Mouse (Mus musculus) heart, embryonic 11.5 days (tissue): ENCODE measurements around the gene Ywhag. TPM values are rescaled to one million over a fixed set of nuclear protein-coding genes. Genes with fewer than 3 reads are reported as not detected.

Experiments
- ATAC-seq: fragments of 200-750 bp; cut with Nextera tagmentation; replicated peaks from 2 replicates; pipeline ENCODE4 v1.8.0; 2017; ENCODE audit warnings: moderate library complexity; ENCODE audit not compliant: insufficient number of reproducible peaks, low FRiP score, low TSS enrichment
- H3K27ac ChIP-seq: fragments of 300-500 bp; sonication (generic); 2 replicates; pipeline ENCODE4 v1.5.1; 2014; ENCODE audit warnings: mild to moderate bottlenecking, low read depth, low read length
- H3K27me3 ChIP-seq: fragments of 300-500 bp; sonication (generic); 2 replicates; pipeline ENCODE4 v1.6.1; 2014; ENCODE audit warnings: mild to moderate bottlenecking, low read length, mixed read lengths; ENCODE audit not compliant: control insufficient read depth, insufficient read depth
- H3K36me3 ChIP-seq: fragments of 300-500 bp; sonication (generic); 2 replicates; pipeline ENCODE4 v1.6.1; 2014; ENCODE audit warnings: mild to moderate bottlenecking, low read length, moderate library complexity, mixed read lengths; ENCODE audit not compliant: control insufficient read depth, insufficient read depth
- H3K4me1 ChIP-seq: fragments of 300-500 bp; sonication (generic); 2 replicates; pipeline ENCODE4 v1.6.1; 2014; ENCODE audit warnings: low read length; ENCODE audit not compliant: control insufficient read depth, insufficient read depth
- H3K4me2 ChIP-seq: fragments of 300-500 bp; sonication (generic); 2 replicates; pipeline ENCODE4 v1.6.1; 2014; ENCODE audit warnings: mild to moderate bottlenecking, moderate library complexity
- H3K4me3 ChIP-seq: fragments of 300-500 bp; sonication (generic); 2 replicates; pipeline ENCODE4 v1.5.1; 2014; ENCODE audit warnings: low read depth, low read length
- H3K9ac ChIP-seq: fragments of 300-500 bp; sonication (generic); 2 replicates; pipeline ENCODE4 v1.6.1; 2014; ENCODE audit warnings: mild to moderate bottlenecking, low read depth, low read length, moderate library complexity
- H3K9me3 ChIP-seq: fragments of 300-500 bp; sonication (generic); replicated peaks from 2 replicates; pipeline ENCODE4 v1.6.1; 2016; ENCODE audit warnings: low read length; ENCODE audit not compliant: control insufficient read depth
- whole genome bisulfite sequencing: fragments of 180-500 bp; shearing (Covaris S2); extraction: QIAGEN DNeasy Blood & Tissue Kit; methylation state at CpG from one replicate; pipeline ENCODE4 v1.1.7; 2014; ENCODE audit not compliant: insufficient replicate concordance; 5-methylcytosine and 5-hydroxymethylcytosine counted together
- polyA plus RNA-seq: library from polyadenylated mRNA; unstranded; fragments of >200 nt; fragmentation: Nextera tagmentation; extraction: Ambion mirVana; gene quantifications from 2 replicates; pipeline ENCODE4 v1.2.1, GENCODE M21; 2014

The Ywhag gene
- polyA plus RNA-seq, 1 experiment from 2014 or later: 103 TPM

- Histone ChIP-seq H3K9me3 (no peaks in the 10 kb centered on the region), H3K9ac (0 out of 2 replicates have a peak overlapping the region, but pooled peaks have one; percentile 17), H3K4me1 (peaks cover 25% of the 10 kb centered on the region), H3K4me2 (peak overlapping the region; percentile 36), H3K36me3 (peaks cover 35% of the 10 kb centered on the region), H3K27me3 (no peaks in the 10 kb centered on the region), H3K27ac (peak overlapping the region; percentile 91), H3K4me3 (no peak overlapping the region)
- no peak for ATAC-seq
- WGBS: 45% methylated on average over 6 of the region's 6 CpGs
Observed at GRCm38 (mm10) chr5:135914156-135914555, 20.3 kb downstream of the Ywhag start.

- H3K27me3 ChIP-seq: no peaks in the 10 kb centered on the region
- H3K4me2 ChIP-seq: no peak overlapping the region
- no peak overlapping the region for H3K4me3 ChIP-seq
- WGBS: 70% methylated on average over 5 of the region's 5 CpGs
- peaks cover 30% of the 10 kb centered on the region for H3K36me3 ChIP-seq
- no peak for ATAC-seq
- peak overlapping the region; percentile 91 for H3K27ac ChIP-seq
- no peak overlapping the region for H3K9ac ChIP-seq
- H3K4me1 ChIP-seq: peaks cover 25% of the 10 kb centered on the region
- no peaks in the 10 kb centered on the region for H3K9me3 ChIP-seq
Observed at GRCm38 (mm10) chr5:135913201-135913600, 21.2 kb downstream of the Ywhag start.

- Histone ChIP-seq H3K4me1 (peaks cover 25% of the 10 kb centered on the region), H3K4me2 (no peak overlapping the region), H3K9me3 (no peaks in the 10 kb centered on the region), H3K9ac (no peak overlapping the region), H3K4me3 (no peak overlapping the region), H3K36me3 (peaks cover 29% of the 10 kb centered on the region), H3K27ac (no peak overlapping the region), H3K27me3 (no peaks in the 10 kb centered on the region)
- ATAC-seq: no peak
- 81% methylated on average over 11 of the region's 11 CpGs for WGBS
Observed at GRCm38 (mm10) chr5:135911633-135912220, 22.7 kb downstream of the Ywhag start.

- H3K4me1 ChIP-seq: peaks cover 23% of the 10 kb centered on the region
- 93% methylated on average over 25 of the region's 25 CpGs for WGBS
- no peak overlapping the region for H3K27ac ChIP-seq
- no peaks in the 10 kb centered on the region for H3K27me3 ChIP-seq
- no peaks in the 10 kb centered on the region for H3K9me3 ChIP-seq
- H3K9ac ChIP-seq: no peak overlapping the region
- no peak overlapping the region for H3K4me3 ChIP-seq
- no peak for ATAC-seq
- peaks cover 26% of the 10 kb centered on the region for H3K36me3 ChIP-seq
- no peak overlapping the region for H3K4me2 ChIP-seq
Observed at GRCm38 (mm10) chr5:135910813-135911212, 23.6 kb downstream of the Ywhag start.

GRCm38 (mm10) chr5:135909646-135910045 is 24.8 kb downstream of the Ywhag start:
- Histone ChIP-seq H3K9me3 (no peaks in the 10 kb centered on the region), H3K27me3 (no peaks in the 10 kb centered on the region), H3K9ac (no peak overlapping the region), H3K36me3 (peaks cover 26% of the 10 kb centered on the region), H3K4me2 (no peak overlapping the region), H3K4me3 (no peak overlapping the region), H3K4me1 (peaks cover 20% of the 10 kb centered on the region), H3K27ac (no peak overlapping the region)
- 87% methylated on average over 10 of the region's 10 CpGs for WGBS
- no peak for ATAC-seq

GRCm38 (mm10) chr5:135908989-135909388 is 25.4 kb downstream of the Ywhag start:
- Histone ChIP-seq H3K27me3 (no peaks in the 10 kb centered on the region), H3K9me3 (no peaks in the 10 kb centered on the region), H3K4me2 (no peak overlapping the region), H3K4me3 (no peak overlapping the region), H3K4me1 (peaks cover 16% of the 10 kb centered on the region), H3K36me3 (peaks cover 26% of the 10 kb centered on the region), H3K9ac (no peak overlapping the region), H3K27ac (no peak overlapping the region)
- ATAC-seq: no peak
- WGBS: 89% methylated on average over 16 of the region's 16 CpGs

GRCm38 (mm10) chr5:135908185-135908584 is 26.2 kb downstream of the Ywhag start:
- Histone ChIP-seq H3K4me2 (no peak overlapping the region), H3K27ac (no peak overlapping the region), H3K9me3 (no peaks in the 10 kb centered on the region), H3K9ac (no peak overlapping the region), H3K4me1 (peaks cover 9% of the 10 kb centered on the region), H3K27me3 (no peaks in the 10 kb centered on the region), H3K4me3 (no peak overlapping the region), H3K36me3 (peaks cover 26% of the 10 kb centered on the region)
- ATAC-seq: no peak
- 88% methylated on average over 12 of the region's 12 CpGs for WGBS

- WGBS: 82% methylated on average over 13 of the region's 13 CpGs
- Histone ChIP-seq H3K4me3 (no peak overlapping the region), H3K27me3 (no peaks in the 10 kb centered on the region), H3K9ac (no peak overlapping the region), H3K4me1 (peaks cover 9% of the 10 kb centered on the region; the same call in 1 of the 2 replicates), H3K9me3 (no peaks in the 10 kb centered on the region), H3K36me3 (peaks cover 23% of the 10 kb centered on the region), H3K4me2 (no peak overlapping the region), H3K27ac (no peak overlapping the region)
- no peak for ATAC-seq
Observed at GRCm38 (mm10) chr5:135907256-135907655, 27.2 kb downstream of the Ywhag start.

GRCm38 (mm10) chr5:135906846-135907245 is 27.6 kb downstream of the Ywhag start:
- Histone ChIP-seq H3K4me2 (no peak overlapping the region), H3K4me3 (no peak overlapping the region), H3K27me3 (no peaks in the 10 kb centered on the region), H3K4me1 (peaks cover 9% of the 10 kb centered on the region; the same call in 1 of the 2 replicates), H3K9me3 (no peaks in the 10 kb centered on the region), H3K36me3 (peaks cover 23% of the 10 kb centered on the region), H3K9ac (no peak overlapping the region), H3K27ac (no peak overlapping the region)
- 81% methylated on average over 4 of the region's 4 CpGs for WGBS
- ATAC-seq: no peak
